ENCODE assay signal across 8 mouse cellular contexts in the genomic region with DNA sequence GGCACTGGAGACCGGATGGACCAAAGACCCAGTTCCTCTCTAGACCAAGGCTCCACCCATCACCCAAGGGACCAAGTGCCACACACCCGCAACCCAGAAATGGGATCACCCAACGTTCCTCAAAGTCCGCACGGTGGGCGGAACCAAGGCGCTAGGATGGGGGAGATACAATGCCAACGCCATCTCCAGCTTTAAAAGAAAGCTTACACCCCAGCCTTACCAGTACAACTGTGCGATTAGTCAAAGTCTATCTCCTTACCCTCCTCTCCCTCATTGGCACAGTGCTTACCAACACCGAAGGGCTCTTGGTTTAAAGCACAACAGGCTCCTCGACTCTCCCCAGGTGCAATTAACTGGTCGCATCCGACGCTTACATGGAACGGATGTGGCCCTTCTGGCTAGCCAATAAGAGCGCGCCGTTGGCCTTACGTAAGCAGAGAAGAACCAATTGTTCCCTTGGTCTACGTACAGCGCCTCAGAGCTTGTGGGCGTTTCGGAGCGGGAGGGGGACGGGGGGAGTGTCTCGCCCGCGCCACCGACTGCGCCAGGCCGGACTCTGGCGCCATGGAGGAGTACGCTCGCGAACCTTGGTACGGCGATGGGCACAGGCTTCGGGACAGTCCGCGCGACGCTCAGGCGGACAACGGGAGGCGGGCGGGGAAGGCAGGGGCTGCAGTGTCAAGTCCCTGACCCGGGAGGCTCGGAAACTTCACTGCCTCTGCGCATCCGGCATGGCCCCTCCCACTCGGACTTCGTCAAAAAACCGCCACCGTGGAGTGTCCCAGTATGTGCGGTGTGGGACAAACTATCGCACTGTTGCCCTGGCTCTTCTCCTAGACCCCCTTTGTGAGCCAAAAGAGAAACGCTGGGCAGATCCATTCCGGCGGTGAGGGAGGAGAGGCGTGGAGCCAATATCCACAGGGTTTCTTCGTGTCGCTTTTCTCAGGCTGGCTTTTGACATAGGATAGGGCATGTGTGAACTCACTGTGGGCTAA. TPM values are rescaled to one million over a fixed set of nuclear protein-coding genes. Genes with fewer than 3 reads are reported as not detected.
DNase-seq lines count a peak whose midpoint lies in the region; ATAC-seq lines count a peak whose summit lies in the region.

A gene (minus strand): TSS at position 390 of the 995 bp plus-strand sequence.
A gene (plus strand): TSS at position 478 of the 995 bp plus-strand sequence.

- no peaks in the 10 kb centered on the region for H3K27me3 ChIP-seq in intestine, embryonic 14.5 days (replicated peaks; ENCODE audit: control insufficient read depth, insufficient read depth, low read length)

- no peaks in the 10 kb centered on the region for H3K4me1 ChIP-seq in intestine, embryonic 14.5 days (replicated peaks; ENCODE audit: control insufficient read depth, insufficient read depth, low read length)

- peak within 1 kb of the TSS; percentile 52 for H3K4me2 ChIP-seq in intestine, embryonic 14.5 days (ENCODE audit: low read length)

- peaks cover 10% of the 10 kb centered on the region for H3K36me3 ChIP-seq in intestine, embryonic 14.5 days (ENCODE audit: control insufficient read depth, insufficient read depth, low read length)

- ATAC-seq in intestine, embryonic 14.5 days (replicated peaks; ENCODE audit: low FRiP score, low TSS enrichment, low read depth), result peak; percentile 99

- peak; percentile 67 to 68 for DNase-seq in adrenal gland, adult 18-20 months (ENCODE audit: low spot score in 2 of 2)
- peak; percentile 94 for DNase-seq in embryo, embryonic 11 days
- DNase-seq in gastrocnemius, postnatal 25 days, result peak; percentile 89
- DNase-seq in intestine, embryonic 14.5 days (ENCODE audit: low spot score), result peak; percentile 85
- peak; percentile 88 to 91 for DNase-seq in left cerebral cortex, postnatal 14 days (ENCODE audit: low spot score in 2 of 2)
- peak; percentile 90 for DNase-seq in mesoderm, embryonic 11.5 days (ENCODE audit: low read depth, low spot score)
- DNase-seq in right cerebral cortex, postnatal 36 days (ENCODE audit: low spot score in 2 of 2), result peak; percentile 85 to 91
- peak; percentile 89 for DNase-seq in yolk sac, embryonic 10.5 days (ENCODE audit: low spot score)

- 10% methylated on average over 57 of the region's 62 CpGs for WGBS in intestine, embryonic 14.5 days

- H3K9me3 ChIP-seq in intestine, embryonic 14.5 days (ENCODE audit: control insufficient read depth, low read length), result no peaks in the 10 kb centered on the region

- intact Hi-C loops in left cerebral cortex, postnatal 14 days (cut with DNase I), result loop anchor here (2.0 kb wide), 1 partner anchor 20 kb away; a partner anchor contains a TSS

- H3K9ac ChIP-seq in intestine, embryonic 14.5 days (ENCODE audit: low read length), result peak within 1 kb of the TSS; percentile 58

- H3K27ac ChIP-seq in intestine, embryonic 14.5 days (ENCODE audit: low read depth), result peak within 1 kb of the TSS; percentile 75; the same call in 1 of the 2 replicates

- peak within 1 kb of the TSS; percentile 54 for H3K4me3 ChIP-seq in intestine, embryonic 14.5 days (ENCODE audit: low read depth, low read length)

RNA-seq across cellular contexts. Expression of the first gene that starts in this region (rescaled TPM):
- total RNA-seq in adrenal gland, adult 18-20 months (2021), result 100 to 1,000 TPM in 1 of 2 experiments, 10 to 100 TPM in 1; 97.4 to 121 TPM
- 10 to 100 TPM; 19.5 to 23.1 TPM for total RNA-seq in gastrocnemius, postnatal 25 days (2021)
- polyA plus RNA-seq in intestine, embryonic 14.5 days (2014; fragmentation: Nextera tagmentation; extraction: Ambion mirVana), result 90.5 and 99.5 TPM in 2 replicates
- 10 to 100 TPM; 79.9 to 80.4 TPM for total RNA-seq in left cerebral cortex, postnatal 14 days (2021)

RNA-seq across cellular contexts. Expression of the second gene that starts in this region (rescaled TPM):
- 100 to 1,000 TPM in 1 of 2 experiments, 10 to 100 TPM in 1; 85.0 to 107 TPM for total RNA-seq in adrenal gland, adult 18-20 months (2021)
- 10 to 100 TPM; 37.8 to 38.5 TPM for total RNA-seq in gastrocnemius, postnatal 25 days (2021)
- 150 and 157 TPM in 2 replicates for polyA plus RNA-seq in intestine, embryonic 14.5 days (2014; fragmentation: Nextera tagmentation; extraction: Ambion mirVana)
- total RNA-seq in left cerebral cortex, postnatal 14 days (2021), result 10 to 100 TPM; 25.8 to 28.6 TPM

Comparison
In these comparisons a context has a peak if more than half of its experiments do, and no peak if none do; other contexts are left out.
1. Peak in every context shown above with its lines: DNase-seq, ATAC-seq, H3K4me3 ChIP-seq and H3K27ac ChIP-seq.